Mouse (Mus musculus) small intestine, adult 2 months (tissue): ENCODE data around the gene 4930451I11Rik. TPM values are rescaled to one million over a fixed set of nuclear protein-coding genes. Genes with fewer than 3 reads are reported as not detected.

Source experiments
- H3K27ac ChIP-seq: fragments of 200-500 bp; 2 replicates; pipeline ENCODE4 v1.5.1; 2012; ENCODE audit warnings: low read depth, low read length, control low read depth, inconsistent platforms; ENCODE audit not compliant: insufficient read depth
- H3K27me3 ChIP-seq: fragments of 200-500 bp; 2 replicates; pipeline ENCODE4 v1.6.1; 2012; ENCODE audit warnings: mild to moderate bottlenecking, moderate library complexity, low read length, inconsistent platforms; ENCODE audit not compliant: control insufficient read depth, insufficient read depth
- H3K36me3 ChIP-seq: fragments of 200-500 bp; 2 replicates; pipeline ENCODE4 v1.6.1; 2012; ENCODE audit warnings: mild to moderate bottlenecking, low read length, control low read depth, inconsistent platforms; ENCODE audit not compliant: control insufficient read depth, insufficient read depth
- H3K4me1 ChIP-seq: fragments of 200-500 bp; 2 replicates; pipeline ENCODE4 v1.6.1; 2012; ENCODE audit warnings: low read length, inconsistent platforms, mixed read lengths; ENCODE audit not compliant: control insufficient read depth, insufficient read depth, insufficient read length
- H3K4me3 ChIP-seq: fragments of 200-500 bp; 2 replicates; pipeline ENCODE4 v1.5.1; 2012; ENCODE audit warnings: low read depth, mild to moderate bottlenecking, control low read depth, inconsistent platforms, low read length, moderate library complexity
- CTCF ChIP-seq: fragments of 200-500 bp; IDR thresholded peaks from 2 replicates; pipeline ENCODE4 v1.5.1; 2012; ENCODE audit warnings: low read depth, mild to moderate bottlenecking, control low read depth, inconsistent platforms, low read length, moderate library complexity, mixed read lengths; ENCODE audit not compliant: insufficient replicate concordance, insufficient read length; ENCODE audit errors: extremely low read depth
- POLR2A ChIP-seq: fragments of 200-500 bp; IDR thresholded peaks from 2 replicates; pipeline ENCODE4 v1.6.1; 2012; ENCODE audit warnings: low read depth, mild to moderate bottlenecking, control low read depth, inconsistent platforms, low read length, moderate library complexity
- WGBS: fragments of 180-500 bp; shearing (Covaris S2); methylation state at CpG from one replicate; pipeline ENCODE4 v1.1.7; 2018; 5-methylcytosine and 5-hydroxymethylcytosine counted together
- polyA plus RNA-seq: library from polyadenylated mRNA; depleted of rRNA; stranded (reverse); fragments of >200 nt; gene quantifications from 2 replicates; pipeline ENCODE4 v1.2.3, GENCODE M21; 2012

4930451I11Rik gene
- polyA plus RNA-seq, 1 experiment: not detected

DNA sequence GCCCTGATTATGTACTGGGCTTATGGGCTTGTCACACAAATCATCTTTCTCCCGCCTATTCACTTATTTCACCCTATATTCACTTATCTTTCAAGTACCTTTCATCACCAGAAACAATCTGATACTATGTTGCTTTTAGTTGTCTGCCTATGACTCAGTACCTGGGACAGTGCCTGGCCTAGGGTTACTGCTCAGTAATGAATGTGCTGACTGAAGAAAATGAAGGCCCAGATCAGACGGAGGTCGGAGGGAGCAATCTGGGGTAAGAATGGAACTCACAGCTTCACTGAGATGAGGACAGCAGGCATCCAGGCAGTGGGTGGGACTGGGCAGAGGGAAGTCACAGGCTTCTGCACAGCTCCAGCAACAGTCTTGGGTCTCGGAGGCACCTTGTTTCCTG lies 24.0 kb downstream of the 4930451I11Rik start:
- Histone ChIP-seq H3K27me3 (no peaks in the 10 kb centered on the region), H3K4me1 (peaks cover 18% of the 10 kb centered on the region), H3K36me3 (no peaks in the 10 kb centered on the region), H3K4me3 (no peak overlapping the region), H3K27ac (peak overlapping the region; percentile 79)
- TF ChIP-seq CTCF (no peak), POLR2A (no peak)
- WGBS: 38% methylated on average over 4 of the region's 4 CpGs

DNA sequence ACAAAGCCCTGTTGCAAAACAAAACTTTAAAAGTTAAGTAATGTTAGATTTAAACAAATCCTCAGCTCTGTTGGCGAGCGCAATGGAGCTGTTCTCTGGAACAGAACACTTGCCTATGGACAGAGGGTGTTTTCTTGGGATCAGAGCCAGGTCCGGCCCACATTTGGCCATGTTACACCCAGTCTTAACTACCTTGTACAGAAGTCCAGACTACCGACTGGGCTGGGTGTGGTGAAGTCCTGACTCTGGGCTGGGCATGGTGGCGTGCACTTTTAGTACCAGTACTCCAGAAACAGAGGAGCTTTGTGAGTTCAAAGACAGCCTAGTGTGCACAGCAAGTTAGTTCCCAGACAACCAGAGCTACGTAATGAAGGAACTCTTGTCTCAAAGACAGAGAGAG lies 24.5 kb downstream of the 4930451I11Rik start:
- H3K4me3 ChIP-seq: no peak overlapping the region
- H3K4me1 ChIP-seq: peaks cover 18% of the 10 kb centered on the region
- no peaks in the 10 kb centered on the region for H3K36me3 ChIP-seq
- 16% methylated on average over 6 of the region's 6 CpGs for WGBS
- no peak for TF ChIP-seq POLR2A
- no peak for TF ChIP-seq CTCF
- H3K27ac ChIP-seq: peak overlapping the region; percentile 79
- H3K27me3 ChIP-seq: no peaks in the 10 kb centered on the region

DNA sequence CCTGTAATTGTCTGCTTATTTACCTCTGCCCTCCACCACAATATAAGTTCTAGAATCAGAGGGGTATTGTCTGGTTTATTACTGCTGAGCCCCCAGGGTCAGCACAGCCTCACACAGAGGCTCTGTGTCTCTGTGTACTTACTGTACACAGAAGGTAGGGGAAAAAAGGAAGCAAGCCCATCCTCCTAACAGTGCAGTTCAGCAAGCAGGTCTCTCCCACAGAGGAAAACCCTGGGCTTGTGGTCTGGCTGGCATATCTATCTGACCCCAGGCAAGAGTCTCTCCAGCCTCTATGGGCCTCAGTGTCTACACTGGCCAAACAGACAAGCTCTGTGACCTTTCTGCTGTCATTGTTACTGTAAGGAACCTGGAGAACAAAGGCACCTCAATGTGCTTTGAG lies 27.7 kb downstream of the 4930451I11Rik start:
- Histone ChIP-seq H3K36me3 (no peaks in the 10 kb centered on the region), H3K27ac (no peak overlapping the region), H3K4me3 (no peak overlapping the region), H3K4me1 (peaks cover 20% of the 10 kb centered on the region), H3K27me3 (no peaks in the 10 kb centered on the region)
- TF ChIP-seq CTCF (no peak), POLR2A (no peak)

DNA sequence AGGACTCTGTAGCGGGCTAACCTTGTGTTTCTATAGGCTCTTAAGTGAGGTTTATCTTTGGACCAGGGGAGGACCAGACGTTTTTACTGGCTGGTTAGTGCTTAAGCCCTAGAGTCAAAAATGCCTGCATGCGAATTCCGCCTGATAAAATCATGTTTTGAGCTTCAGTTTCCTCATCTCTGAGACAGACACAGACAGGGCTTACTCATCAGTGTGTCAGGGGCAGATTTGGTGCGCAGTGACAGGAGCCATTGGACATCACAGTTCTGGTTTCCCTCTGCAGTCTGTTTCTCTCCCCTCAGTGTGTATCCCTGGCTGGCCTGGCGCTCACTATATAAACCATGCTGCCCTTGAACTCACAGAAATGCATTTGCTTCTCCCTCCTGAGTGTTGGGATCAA lies 28.3 kb downstream of the 4930451I11Rik start:
- WGBS: 92% methylated on average over 6 of the region's 6 CpGs
- TF ChIP-seq POLR2A: no peak
- no peak overlapping the region for H3K27ac ChIP-seq
- no peaks in the 10 kb centered on the region for H3K27me3 ChIP-seq
- no peaks in the 10 kb centered on the region for H3K36me3 ChIP-seq
- peaks cover 17% of the 10 kb centered on the region for H3K4me1 ChIP-seq
- no peak overlapping the region for H3K4me3 ChIP-seq

DNA sequence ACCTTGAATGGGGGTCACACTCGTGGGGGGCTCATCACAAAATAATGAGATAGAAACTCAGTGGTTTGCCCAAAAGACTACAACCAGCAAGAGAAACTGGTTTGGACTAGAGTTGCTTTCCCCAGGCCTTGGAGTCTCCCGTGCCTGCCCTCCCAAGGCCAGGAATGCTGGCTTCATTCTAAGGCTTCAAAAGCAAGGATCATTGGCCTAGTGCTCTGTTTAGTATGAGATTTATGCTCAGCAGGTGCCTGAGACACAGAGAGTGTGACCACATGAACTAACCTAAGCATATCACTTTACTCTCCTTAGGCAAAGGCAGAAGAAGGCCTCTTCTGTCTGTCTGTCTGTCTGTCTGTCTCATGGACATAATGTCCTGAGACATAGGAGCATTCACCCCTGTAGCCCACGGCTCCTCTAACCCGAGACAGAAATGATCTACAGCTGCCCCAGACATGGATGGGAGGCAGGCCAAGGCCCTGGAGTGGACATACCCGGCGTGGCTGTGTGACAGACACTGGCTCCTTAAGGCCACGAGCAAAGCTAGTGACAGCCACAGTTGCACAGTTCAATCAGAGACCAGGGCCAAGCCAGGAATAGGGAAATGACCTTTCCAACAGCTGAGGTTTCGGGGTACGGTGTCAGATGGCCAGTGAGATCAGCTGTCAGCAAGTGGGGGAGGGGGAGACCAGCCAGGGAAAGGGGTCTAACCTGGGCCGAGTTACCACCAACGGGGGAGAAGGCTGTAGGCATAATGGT lies 29.1 kb downstream of the 4930451I11Rik start:
- WGBS: 88% methylated on average over 11 of the region's 11 CpGs

DNA sequence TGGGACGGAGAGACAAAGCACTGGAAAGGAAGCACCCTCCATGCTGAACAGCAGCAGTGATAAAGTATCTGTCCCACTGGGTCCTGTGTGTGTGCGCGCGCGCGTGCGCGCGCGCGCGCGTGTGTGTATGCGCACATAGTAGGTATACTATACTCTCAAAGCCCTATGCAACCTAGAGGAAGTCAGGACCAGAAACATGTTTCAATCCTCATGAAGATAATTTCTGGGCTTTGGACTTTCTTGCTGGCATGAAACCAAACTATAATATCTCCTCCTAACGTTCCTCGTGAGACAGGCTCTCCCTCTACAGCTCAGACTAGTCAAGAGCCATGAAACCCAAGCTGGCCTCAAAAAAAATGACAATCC lies 30.4 kb downstream of the 4930451I11Rik start:
- H3K4me3 ChIP-seq: no peak overlapping the region
- peaks cover 13% of the 10 kb centered on the region for H3K36me3 ChIP-seq
- WGBS: 86% methylated on average over 16 of the region's 16 CpGs
- no peak overlapping the region for H3K27ac ChIP-seq
- H3K27me3 ChIP-seq: no peaks in the 10 kb centered on the region
- no peak for TF ChIP-seq POLR2A
- no peak for TF ChIP-seq CTCF
- H3K4me1 ChIP-seq: peaks cover 14% of the 10 kb centered on the region

More for the DNA sequence above, 29.1 kb downstream of the 4930451I11Rik start:
- Histone ChIP-seq H3K4me1 (peaks cover 12% of the 10 kb centered on the region), H3K4me3 (no peak overlapping the region), H3K27ac (no peak overlapping the region), H3K27me3 (no peaks in the 10 kb centered on the region), H3K36me3 (peaks cover under 1% of the 10 kb centered on the region; the same call in 1 of the 2 replicates)
- no peak for TF ChIP-seq POLR2A
- TF ChIP-seq CTCF: no peak

DNA sequence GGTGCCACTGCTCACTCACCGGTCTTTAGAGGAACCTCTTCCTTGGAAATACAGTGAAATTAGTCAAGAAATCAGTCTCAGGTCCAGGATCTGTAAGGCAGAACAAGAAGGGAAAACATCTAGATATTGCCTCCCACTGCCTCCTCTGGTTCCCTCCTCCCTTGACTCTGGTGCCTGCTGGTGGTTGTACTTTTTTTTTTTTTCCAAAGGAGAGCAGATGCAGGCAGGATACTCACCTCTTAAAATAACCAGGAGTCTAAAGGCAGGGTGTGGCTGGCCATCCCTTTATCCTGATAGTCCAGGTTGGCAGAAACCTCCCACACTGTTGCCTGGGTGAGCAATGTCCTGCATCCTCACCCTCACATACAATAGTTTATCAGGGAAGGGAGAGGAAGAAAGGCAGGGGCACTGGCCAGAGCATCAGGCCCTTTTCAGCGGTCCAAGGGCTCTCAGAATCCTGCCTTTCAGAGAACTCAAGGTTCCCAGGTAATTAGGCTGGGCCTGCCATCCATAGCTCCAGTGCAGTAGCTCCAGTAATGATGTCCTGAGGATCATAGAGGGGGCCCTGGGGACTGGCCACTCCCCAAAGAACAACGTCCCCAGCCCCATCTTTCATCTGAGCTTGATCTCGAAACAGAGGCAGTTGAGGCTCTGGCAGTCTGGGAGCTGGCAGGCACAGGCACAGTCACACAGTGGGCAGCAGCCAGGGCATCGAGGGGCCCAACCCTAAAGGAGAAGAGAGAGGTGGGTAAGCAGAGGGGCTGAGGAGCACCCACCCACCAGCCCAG lies 31.0 kb downstream of the 4930451I11Rik start:
- Histone ChIP-seq H3K27me3 (no peaks in the 10 kb centered on the region), H3K27ac (peak overlapping the region; percentile 98), H3K4me3 (peak overlapping the region; percentile 75), H3K36me3 (peaks cover 18% of the 10 kb centered on the region), H3K4me1 (peaks cover 14% of the 10 kb centered on the region)
- 81% methylated on average over 5 of the region's 5 CpGs for WGBS
- no peak for TF ChIP-seq POLR2A
- TF ChIP-seq CTCF: no peak
